Mouse (Mus musculus): ENCODE measurements around the gene Rapgef6. TPM values are rescaled to one million over a fixed set of nuclear protein-coding genes. Genes with fewer than 3 reads are reported as not detected.
A peak's percentile ranks its signal among the peaks of the same experiment; 100 is the strongest.

Rapgef6 gene
- total RNA-seq, 2 experiments from 2014 or later: 46.9 to 61.0 TPM

DNA sequence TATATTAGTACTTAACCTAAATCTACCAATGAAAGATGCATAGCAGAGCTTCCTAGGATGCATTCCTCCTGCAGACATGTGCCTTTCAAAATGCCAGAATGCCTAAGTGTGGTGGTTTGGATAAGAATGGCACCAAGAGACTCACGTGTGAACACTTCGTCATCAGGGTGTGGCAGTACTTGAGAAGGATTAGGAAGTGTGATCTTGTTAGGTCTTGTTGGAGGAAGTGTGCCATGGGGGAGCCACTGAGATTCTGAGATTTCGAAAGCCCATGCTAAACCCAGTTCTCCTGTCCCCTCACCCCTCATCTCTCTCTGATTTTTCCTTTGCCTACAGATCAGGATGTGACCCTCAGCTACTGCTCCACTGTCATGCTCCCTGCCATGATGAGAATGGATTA, 206.7 kb downstream of the Rapgef6 start:
- ATAC-seq (replicated peaks; ENCODE audit: poor library complexity): 0 out of 2 replicates have a peak, but pooled peaks have one; percentile 25

- no peak for ATAC-seq (replicated peaks; ENCODE audit: poor library complexity)
Observed at GRCm38 (mm10) chr11:54730931-54731330, 208.3 kb downstream of the Rapgef6 start.

DNA sequence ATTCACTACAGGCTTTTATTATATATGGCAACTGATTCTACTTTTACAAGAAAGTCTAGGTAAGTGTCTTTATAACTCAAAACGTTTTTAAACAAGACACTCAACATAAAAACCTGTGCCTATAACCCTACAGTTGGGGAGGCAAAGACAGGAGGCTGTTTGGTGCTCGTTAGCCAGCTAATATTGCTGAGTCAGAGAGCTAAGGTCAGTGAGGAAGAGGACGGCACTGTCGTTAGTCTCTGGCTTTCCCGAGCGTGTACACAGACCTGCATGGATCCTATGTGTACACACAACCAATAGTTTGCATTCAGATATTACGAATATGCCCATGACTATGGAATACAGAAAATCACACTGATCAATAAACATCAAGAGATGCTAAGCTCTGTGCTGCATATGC, 208.7 kb downstream of the Rapgef6 start:
- no peak for ATAC-seq (replicated peaks; ENCODE audit: poor library complexity)

- 0 out of 2 replicates have a peak, but pooled peaks have one; percentile 9 for ATAC-seq (replicated peaks; ENCODE audit: poor library complexity)
Observed at GRCm38 (mm10) chr11:54733546-54733945, 210.9 kb downstream of the Rapgef6 start.

GRCm38 (mm10) chr11:54735114-54735513, 212.5 kb downstream of the Rapgef6 start:
- no peak for ATAC-seq (replicated peaks; ENCODE audit: poor library complexity)

DNA sequence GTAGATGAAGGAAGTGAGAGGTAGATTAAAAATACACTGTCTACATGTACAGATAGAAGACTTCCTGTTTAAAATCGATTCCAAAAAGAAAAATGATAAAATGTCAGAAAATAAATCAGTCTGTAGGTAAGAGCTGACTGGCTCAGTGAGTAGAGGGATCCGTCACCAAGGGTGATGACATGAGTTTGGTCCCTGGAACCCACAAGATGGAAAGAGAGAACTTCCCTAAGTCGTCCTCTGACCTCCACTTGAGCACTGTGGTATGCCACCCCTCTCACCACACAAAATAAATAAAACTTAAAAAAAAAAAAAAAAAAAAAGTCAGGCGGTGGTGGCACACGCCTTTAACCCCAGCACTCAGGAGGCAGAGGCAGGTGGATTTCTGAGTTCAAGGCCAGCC, 214.3 kb downstream of the Rapgef6 start:
- no peak for ATAC-seq (replicated peaks; ENCODE audit: poor library complexity)

GRCm38 (mm10) chr11:54739012-54739750, 216.5 kb downstream of the Rapgef6 start:
- peak; percentile 42; the same call in 1 of the 2 replicates for ATAC-seq (replicated peaks; ENCODE audit: poor library complexity)

- 0 out of 2 replicates have a peak, but pooled peaks have one; percentile 29 for ATAC-seq (replicated peaks; ENCODE audit: poor library complexity)
Observed at GRCm38 (mm10) chr11:54741330-54741729, 218.7 kb downstream of the Rapgef6 start.

- no peak for ATAC-seq (replicated peaks; ENCODE audit: poor library complexity)
Observed at GRCm38 (mm10) chr11:54744231-54744630, 221.6 kb downstream of the Rapgef6 start.

Other genes starting within 250 kb of the Rapgef6 start
- gene Acsl6, start 219.0 kb upstream of the Rapgef6 start, total RNA-seq (2015): 0.86 and 3.2 TPM in 2 replicates
- 1.2 and 3.5 TPM in 2 replicates for gene Acsl6, start 219.0 kb upstream of the Rapgef6 start, total RNA-seq (2017)
- gene Meikin, start 152.2 kb upstream of the Rapgef6 start, total RNA-seq (2015): not detected in 2 replicates
- not detected in 2 replicates for gene Meikin, start 152.2 kb upstream of the Rapgef6 start, total RNA-seq (2017)
- gene Fnip1, start 84.6 kb upstream of the Rapgef6 start, total RNA-seq (2015): 36.0 and 36.8 TPM in 2 replicates
- gene Fnip1, start 84.6 kb upstream of the Rapgef6 start, total RNA-seq (2017): 31.4 and 32.4 TPM in 2 replicates